Mouse (Mus musculus) CD4-positive, CD25-positive, alpha-beta regulatory T cell, adult 9 weeks (primary cell): ENCODE data around the gene Foxd1. TPM values are rescaled to one million over a fixed set of nuclear protein-coding genes. Genes with fewer than 3 reads are reported as not detected.

Source experiments
- polyA plus RNA-seq: library from polyadenylated mRNA; unstranded; fragments of 100-300 nt; shearing (Covaris generic); gene quantifications from one replicate; pipeline ENCODE4 v1.2.1, GENCODE M21; 2017

Foxd1 gene
- not detected for polyA plus RNA-seq

GRCm38 (mm10) chr13:98354090-98354801 is at the start of gene Foxd1:
Foxd1 (plus strand) TSS chr13:98354242.

GRCm38 (mm10) chr13:98316480-98317245 is 37.4 kb upstream of the Foxd1 start, which contains the start of gene Btf3:
Btf3 (minus strand) TSS chr13:98317006.

Other genes with a start within 250 kb of the Foxd1 start
- gene Arhgef28, start 147.8 kb upstream of the Foxd1 start, polyA plus RNA-seq, result not detected
- 61.5 TPM for gene Utp15, start 91.2 kb upstream of the Foxd1 start, polyA plus RNA-seq
- 22.3 TPM for gene Ankra2, start 91.2 kb upstream of the Foxd1 start, polyA plus RNA-seq
- gene Gm21976, start 74.4 kb upstream of the Foxd1 start, polyA plus RNA-seq, result not detected
- 663 TPM for gene Btf3, start 37.2 kb upstream of the Foxd1 start, polyA plus RNA-seq
- not detected for gene Gm10320, start 137.8 kb downstream of the Foxd1 start, polyA plus RNA-seq